In the genomic region with DNA sequence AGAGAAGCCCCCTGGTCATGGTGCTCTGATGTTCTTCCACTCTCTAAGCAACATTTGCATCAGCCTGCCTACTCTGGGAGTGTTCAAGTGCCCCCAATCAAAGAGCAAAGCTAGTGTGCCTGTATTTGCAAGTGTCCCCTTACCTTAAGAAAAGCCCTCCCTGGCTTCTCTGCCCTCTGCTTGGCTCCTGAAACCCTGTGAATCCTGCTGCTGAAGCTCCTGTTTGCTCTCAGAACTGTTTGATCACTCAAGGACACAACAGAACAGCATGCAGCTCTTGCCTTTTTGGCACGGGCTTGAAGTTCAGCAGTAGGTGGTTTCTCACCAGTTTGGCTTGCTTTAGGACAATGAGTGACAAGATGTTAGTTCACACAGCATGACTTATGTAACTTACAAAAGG, we compare ENCODE assay signal across 15 mouse cellular contexts.
DNase-seq lines count a peak whose midpoint lies in the region; ATAC-seq lines count a peak whose summit lies in the region.
"Had no signal": no experiment of that assay in that cellular context is flagged by ENCODE, and none has a peak within 500 bp of the region (broad histone marks: within the 10 kb centered on the region; RNA-seq: fewer than 3 reads in every experiment).

No protein-coding gene starts in this region.

- ATAC-seq in forebrain, embryonic 13.5 days, result peak; percentile 21; the same call in 1 of the 2 replicates
- no peak for ATAC-seq in forebrain, embryonic 16.5 days
- ATAC-seq in midbrain, embryonic 15.5 days (replicated peaks), result no peak
- peak; percentile 63 for ATAC-seq in hindbrain, embryonic 16.5 days
- ATAC-seq: intestine, embryonic 16.5 days had no signal

- no peak overlapping the region for H3K4me2 ChIP-seq in forebrain, embryonic 13.5 days
- no peak overlapping the region for H3K4me2 ChIP-seq in forebrain, embryonic 16.5 days (ENCODE audit: low read length)
- H3K4me2 ChIP-seq in midbrain, embryonic 15.5 days, result no peak overlapping the region
- H3K4me2 ChIP-seq in hindbrain, embryonic 16.5 days (ENCODE audit: low read length), result no peak overlapping the region
- H3K4me2 ChIP-seq: liver, embryonic 13.5 days had no signal

- DNase-seq in midbrain, embryonic 10.5 days (ENCODE audit: low spot score), result peak; percentile 15
- peak; percentile 42 for DNase-seq in cerebellum, adult 11 months
- DNase-seq in urinary bladder, postnatal 4 days (ENCODE audit: low spot score in 2 of 2), result no peak
- no peak for DNase-seq in spleen, adult 18-20 months
- DNase-seq: gastrocnemius, postnatal 36 days; kidney, postnatal 4 days; liver, embryonic 13.5 days; thymus, postnatal 25 days had no signal

- WGBS in forebrain, embryonic 13.5 days, result 11% methylated on average over 1 of the region's 1 CpGs
- WGBS in forebrain, embryonic 16.5 days, result 2% methylated on average over 1 of the region's 1 CpGs
- WGBS in midbrain, embryonic 10.5 days, result 9% methylated on average over 1 of the region's 1 CpGs
- WGBS in midbrain, embryonic 15.5 days, result 6% methylated on average over 1 of the region's 1 CpGs
- 9% methylated on average over 1 of the region's 1 CpGs for WGBS in hindbrain, embryonic 16.5 days

- no peak overlapping the region for H3K27ac ChIP-seq in forebrain, embryonic 13.5 days
- no peak overlapping the region for H3K27ac ChIP-seq in forebrain, embryonic 16.5 days (ENCODE audit: low read length)
- H3K27ac ChIP-seq in midbrain, embryonic 10.5 days (replicated peaks), result peak overlapping the region; percentile 13; the same call in 1 of the 2 replicates
- no peak overlapping the region for H3K27ac ChIP-seq in midbrain, embryonic 15.5 days
- H3K27ac ChIP-seq in hindbrain, embryonic 16.5 days (ENCODE audit: low read depth, low read length), result peak overlapping the region; percentile 12; the same call in 1 of the 2 replicates
- H3K27ac ChIP-seq: embryonic facial prominence, embryonic 10.5 days; liver, embryonic 13.5 days had no signal

- no peaks in the 10 kb centered on the region for H3K27me3 ChIP-seq in forebrain, embryonic 13.5 days
- no peaks in the 10 kb centered on the region for H3K27me3 ChIP-seq in forebrain, embryonic 16.5 days (replicated peaks; ENCODE audit: control insufficient read depth, insufficient read depth, low read length)
- peaks cover 18% of the 10 kb centered on the region; the same call in 1 of the 2 replicates for H3K27me3 ChIP-seq in midbrain, embryonic 10.5 days (ENCODE audit: low read depth, poor library complexity, severe bottlenecking)
- H3K27me3 ChIP-seq in midbrain, embryonic 15.5 days (replicated peaks), result no peaks in the 10 kb centered on the region
- no peaks in the 10 kb centered on the region for H3K27me3 ChIP-seq in hindbrain, embryonic 16.5 days (replicated peaks; ENCODE audit: control insufficient read depth, insufficient read depth, low read length)
- H3K27me3 ChIP-seq: liver, embryonic 13.5 days had no signal

- no peaks in the 10 kb centered on the region; the same call in 1 of the 2 replicates for H3K4me1 ChIP-seq in forebrain, embryonic 13.5 days
- no peaks in the 10 kb centered on the region for H3K4me1 ChIP-seq in forebrain, embryonic 16.5 days (replicated peaks; ENCODE audit: control insufficient read depth, insufficient read depth, low read length)
- peaks cover 18% of the 10 kb centered on the region for H3K4me1 ChIP-seq in midbrain, embryonic 10.5 days
- 0 out of 2 replicates have a peak, but pooled peaks cover 3% of the 10 kb centered on the region for H3K4me1 ChIP-seq in midbrain, embryonic 15.5 days
- H3K4me1 ChIP-seq in hindbrain, embryonic 16.5 days (ENCODE audit: control insufficient read depth, insufficient read depth, low read depth, low read length), result no peaks in the 10 kb centered on the region
- H3K4me1 ChIP-seq: liver, embryonic 13.5 days had no signal

- H3K36me3 ChIP-seq in forebrain, embryonic 13.5 days (ENCODE audit: poor library complexity, severe bottlenecking), result no peaks in the 10 kb centered on the region
- H3K36me3 ChIP-seq in forebrain, embryonic 16.5 days (ENCODE audit: control insufficient read depth, insufficient read depth), result no peaks in the 10 kb centered on the region
- no peaks in the 10 kb centered on the region for H3K36me3 ChIP-seq in midbrain, embryonic 10.5 days
- H3K36me3 ChIP-seq in midbrain, embryonic 15.5 days (replicated peaks), result no peaks in the 10 kb centered on the region
- H3K36me3 ChIP-seq in hindbrain, embryonic 16.5 days (ENCODE audit: control insufficient read depth, insufficient read depth, low read length), result no peaks in the 10 kb centered on the region
- H3K36me3 ChIP-seq: embryonic facial prominence, embryonic 10.5 days; liver, embryonic 13.5 days had no signal

- no peaks in the 10 kb centered on the region for H3K9me3 ChIP-seq in forebrain, embryonic 13.5 days (replicated peaks)
- H3K9me3 ChIP-seq in forebrain, embryonic 16.5 days (ENCODE audit: control insufficient read depth, low read length), result no peaks in the 10 kb centered on the region
- H3K9me3 ChIP-seq in midbrain, embryonic 10.5 days (replicated peaks), result no peaks in the 10 kb centered on the region
- H3K9me3 ChIP-seq in midbrain, embryonic 15.5 days, result no peaks in the 10 kb centered on the region
- H3K9me3 ChIP-seq in hindbrain, embryonic 16.5 days (ENCODE audit: control insufficient read depth, low read length), result no peaks in the 10 kb centered on the region
- H3K9me3 ChIP-seq: embryonic facial prominence, embryonic 10.5 days; liver, embryonic 13.5 days had no signal

- no peak overlapping the region for H3K9ac ChIP-seq in forebrain, embryonic 13.5 days
- no peak overlapping the region for H3K9ac ChIP-seq in forebrain, embryonic 16.5 days (replicated peaks; ENCODE audit: low read depth, low read length)
- no peak overlapping the region for H3K9ac ChIP-seq in midbrain, embryonic 15.5 days
- no peak overlapping the region; the same call in 1 of the 2 replicates for H3K9ac ChIP-seq in hindbrain, embryonic 16.5 days (ENCODE audit: low read depth, low read length)
- H3K9ac ChIP-seq: liver, embryonic 13.5 days had no signal

- no peak overlapping the region for H3K4me3 ChIP-seq in forebrain, embryonic 13.5 days
- no peak overlapping the region for H3K4me3 ChIP-seq in forebrain, embryonic 16.5 days (replicated peaks; ENCODE audit: low read length)
- H3K4me3 ChIP-seq in midbrain, embryonic 10.5 days, result no peak overlapping the region
- no peak overlapping the region for H3K4me3 ChIP-seq in midbrain, embryonic 15.5 days
- no peak overlapping the region for H3K4me3 ChIP-seq in hindbrain, embryonic 16.5 days (ENCODE audit: low read length)
- H3K4me3 ChIP-seq: embryonic facial prominence, embryonic 10.5 days; liver, embryonic 13.5 days; myocyte had no signal

Comparison
In these comparisons a context has a peak if more than half of its experiments do, and no peak if none do; other contexts are left out.
1. ATAC-seq: peak in forebrain, embryonic 13.5 days (single experiment) and hindbrain, embryonic 16.5 days (single experiment); none in forebrain, embryonic 16.5 days (single experiment) and midbrain, embryonic 15.5 days (single experiment).
2. H3K27ac ChIP-seq: peak in midbrain, embryonic 10.5 days (single experiment) and hindbrain, embryonic 16.5 days (single experiment); none in forebrain, embryonic 13.5 days (single experiment), forebrain, embryonic 16.5 days (single experiment) and midbrain, embryonic 15.5 days (single experiment).
3. DNase-seq: peak in midbrain, embryonic 10.5 days (single experiment) and cerebellum, adult 11 months (single experiment); none in urinary bladder, postnatal 4 days (0 of 2) and spleen, adult 18-20 months (0 of 2).